Mouse (Mus musculus) brain, embryonic 14.5 days (tissue): Measurements from ENCODE around the gene Dnm1.

Experiments used
- CTCF ChIP-seq: fragments of 200-500 bp; IDR thresholded peaks from 2 replicates; pipeline ENCODE4 v1.5.1; 2012; ENCODE audit warnings: inconsistent platforms, mild to moderate bottlenecking, moderate library complexity, borderline replicate concordance; ENCODE audit not compliant: insufficient read depth, insufficient read length; ENCODE audit errors: extremely low read depth
- POLR2A ChIP-seq: fragments of 200-500 bp; IDR thresholded peaks from 2 replicates; pipeline ENCODE4 v1.6.1; 2012; ENCODE audit warnings: mild to moderate bottlenecking, inconsistent platforms, borderline replicate concordance; ENCODE audit not compliant: poor library complexity, insufficient read depth, insufficient read length, severe bottlenecking; ENCODE audit errors: extremely low read depth

- TF ChIP-seq CTCF: no peak
- no peak for TF ChIP-seq POLR2A
Measured at GRCm38 (mm10) chr2:32367315-32367714, 14.2 kb upstream of the Dnm1 start.
